Mouse (Mus musculus): Measurements from ENCODE around the gene Csrnp3. TPM values are rescaled to one million over a fixed set of nuclear protein-coding genes. Genes with fewer than 3 reads are reported as not detected.

Gene Csrnp3
- polyA plus RNA-seq, 1 experiment = 0.01 TPM

GRCm38 (mm10) chr2:65975383-65975782 is 129.8 kb downstream of the Csrnp3 start:
- Histone ChIP-seq H3K27me3 (ENCODE audit: control insufficient read depth, insufficient read depth, insufficient read length) (no peaks in the 10 kb centered on the region), H3K36me3 (ENCODE audit: control insufficient read depth, insufficient read depth) (no peaks in the 10 kb centered on the region), H3ac (ENCODE audit: control insufficient read depth, insufficient read length) (no peak overlapping the region), H3K4me3 (no peak overlapping the region), H3K79me2 (ENCODE audit: control insufficient read depth, insufficient read depth) (no peaks in the 10 kb centered on the region), H3K4me2 (ENCODE audit: low read depth) (no peak overlapping the region)
- no peak for TF ChIP-seq TCF12 (IDR thresholded peaks at IDR 0.05; ENCODE audit: insufficient read depth, poor library complexity, severe bottlenecking)
- TF ChIP-seq USF1 (IDR thresholded peaks at IDR 0.05; ENCODE audit: low read depth) = no peak
- TF ChIP-seq REST (IDR thresholded peaks at IDR 0.05; ENCODE audit: insufficient read depth, insufficient read length) = no peak
- TF ChIP-seq MYOD1 (IDR thresholded peaks at IDR 0.05; ENCODE audit: control insufficient read depth in 1 of 3, insufficient read length in 2 of 3, low read depth in 2 of 3) = no peak
- TF ChIP-seq POLR2A (IDR thresholded peaks at IDR 0.05; ENCODE audit: insufficient read length, low read depth) = no peak
- no peak for TF ChIP-seq TCF3 (IDR thresholded peaks at IDR 0.05; ENCODE audit: insufficient read length, low read depth)
- no peak for TF ChIP-seq MYOG (IDR thresholded peaks at IDR 0.05; ENCODE audit: control insufficient read depth in 1 of 3, insufficient read depth in 1 of 3, insufficient read length in 2 of 3, low read depth in 2 of 3)
- TF ChIP-seq CEBPB (IDR thresholded peaks at IDR 0.05; ENCODE audit: insufficient read depth, poor library complexity, severe bottlenecking) = no peak
- TF ChIP-seq MAX (IDR thresholded peaks at IDR 0.05; ENCODE audit: low read depth) = no peak
- TF ChIP-seq E2F4 (IDR thresholded peaks at IDR 0.05; ENCODE audit: insufficient read depth) = no peak
- no peak for TF ChIP-seq POLR2AphosphoS2 (IDR thresholded peaks at IDR 0.05; ENCODE audit: insufficient read length, low read depth)
- TF ChIP-seq SRF (IDR thresholded peaks at IDR 0.05; ENCODE audit: control insufficient read depth, insufficient read length, low read depth) = no peak

- Histone ChIP-seq H3K4me2 (ENCODE audit: low read depth) (no peak overlapping the region), H3K4me3 (no peak overlapping the region), H3K27me3 (ENCODE audit: control insufficient read depth, insufficient read depth, insufficient read length) (no peaks in the 10 kb centered on the region), H3K36me3 (ENCODE audit: control insufficient read depth, insufficient read depth) (no peaks in the 10 kb centered on the region), H3ac (ENCODE audit: control insufficient read depth, insufficient read length) (no peak overlapping the region), H3K79me2 (ENCODE audit: control insufficient read depth, insufficient read depth) (no peaks in the 10 kb centered on the region)
- no peak for TF ChIP-seq E2F4 (IDR thresholded peaks at IDR 0.05; ENCODE audit: insufficient read depth)
- TF ChIP-seq MYOG (IDR thresholded peaks at IDR 0.05; ENCODE audit: control insufficient read depth in 1 of 3, insufficient read depth in 1 of 3, insufficient read length in 2 of 3, low read depth in 2 of 3) = no peak
- no peak for TF ChIP-seq CEBPB (IDR thresholded peaks at IDR 0.05; ENCODE audit: insufficient read depth, poor library complexity, severe bottlenecking)
- no peak for TF ChIP-seq TCF12 (IDR thresholded peaks at IDR 0.05; ENCODE audit: insufficient read depth, poor library complexity, severe bottlenecking)
- no peak for TF ChIP-seq POLR2AphosphoS2 (IDR thresholded peaks at IDR 0.05; ENCODE audit: insufficient read length, low read depth)
- no peak for TF ChIP-seq USF1 (IDR thresholded peaks at IDR 0.05; ENCODE audit: low read depth)
- TF ChIP-seq POLR2A (IDR thresholded peaks at IDR 0.05; ENCODE audit: insufficient read length, low read depth) = no peak
- no peak for TF ChIP-seq MAX (IDR thresholded peaks at IDR 0.05; ENCODE audit: low read depth)
These were observed 133.9 kb downstream of the Csrnp3 start for GRCm38 (mm10) chr2:65979338-65980053.

GRCm38 (mm10) chr2:65981470-65981869 is 135.9 kb downstream of the Csrnp3 start:
- Histone ChIP-seq H3K79me2 (ENCODE audit: control insufficient read depth, insufficient read depth) (no peaks in the 10 kb centered on the region), H3K4me2 (ENCODE audit: low read depth) (no peak overlapping the region), H3ac (ENCODE audit: control insufficient read depth, insufficient read length) (no peak overlapping the region), H3K27me3 (ENCODE audit: control insufficient read depth, insufficient read depth, insufficient read length) (no peaks in the 10 kb centered on the region), H3K36me3 (ENCODE audit: control insufficient read depth, insufficient read depth) (no peaks in the 10 kb centered on the region), H3K4me3 (no peak overlapping the region)
- TF ChIP-seq TCF3 (IDR thresholded peaks at IDR 0.05; ENCODE audit: insufficient read length, low read depth) = no peak
- TF ChIP-seq POLR2AphosphoS2 (IDR thresholded peaks at IDR 0.05; ENCODE audit: insufficient read length, low read depth) = no peak
- TF ChIP-seq POLR2A (IDR thresholded peaks at IDR 0.05; ENCODE audit: insufficient read length, low read depth) = no peak
- no peak for TF ChIP-seq MAX (IDR thresholded peaks at IDR 0.05; ENCODE audit: low read depth)
- no peak for TF ChIP-seq E2F4 (IDR thresholded peaks at IDR 0.05; ENCODE audit: insufficient read depth)
- no peak for TF ChIP-seq MYOD1 (IDR thresholded peaks at IDR 0.05; ENCODE audit: control insufficient read depth in 1 of 3, insufficient read length in 2 of 3, low read depth in 2 of 3)
- no peak for TF ChIP-seq SRF (IDR thresholded peaks at IDR 0.05; ENCODE audit: control insufficient read depth, insufficient read length, low read depth)
- no peak for TF ChIP-seq TCF12 (IDR thresholded peaks at IDR 0.05; ENCODE audit: insufficient read depth, poor library complexity, severe bottlenecking)
- no peak for TF ChIP-seq CEBPB (IDR thresholded peaks at IDR 0.05; ENCODE audit: insufficient read depth, poor library complexity, severe bottlenecking)
- TF ChIP-seq USF1 (IDR thresholded peaks at IDR 0.05; ENCODE audit: low read depth) = no peak
- no peak for TF ChIP-seq REST (IDR thresholded peaks at IDR 0.05; ENCODE audit: insufficient read depth, insufficient read length)
- no peak for TF ChIP-seq MYOG (IDR thresholded peaks at IDR 0.05; ENCODE audit: control insufficient read depth in 1 of 3, insufficient read depth in 1 of 3, insufficient read length in 2 of 3, low read depth in 2 of 3)

GRCm38 (mm10) chr2:65981965-65982364 is 136.4 kb downstream of the Csrnp3 start:
- no peak overlapping the region for H3ac ChIP-seq (ENCODE audit: control insufficient read depth, insufficient read length)
- H3K27me3 ChIP-seq (ENCODE audit: control insufficient read depth, insufficient read depth, insufficient read length) = no peaks in the 10 kb centered on the region
- H3K4me2 ChIP-seq (ENCODE audit: low read depth) = no peak overlapping the region
- H3K79me2 ChIP-seq (ENCODE audit: control insufficient read depth, insufficient read depth) = no peaks in the 10 kb centered on the region
- no peaks in the 10 kb centered on the region for H3K36me3 ChIP-seq (ENCODE audit: control insufficient read depth, insufficient read depth)
- no peak overlapping the region for H3K4me3 ChIP-seq
- TF ChIP-seq POLR2A (IDR thresholded peaks at IDR 0.05; ENCODE audit: insufficient read length, low read depth) (no peak), MYOG (IDR thresholded peaks at IDR 0.05; ENCODE audit: control insufficient read depth in 1 of 3, insufficient read depth in 1 of 3, insufficient read length in 2 of 3, low read depth in 2 of 3) (no peak), POLR2AphosphoS2 (IDR thresholded peaks at IDR 0.05; ENCODE audit: insufficient read length, low read depth) (no peak), REST (IDR thresholded peaks at IDR 0.05; ENCODE audit: insufficient read depth, insufficient read length) (no peak), MYOD1 (IDR thresholded peaks at IDR 0.05; ENCODE audit: control insufficient read depth in 1 of 3, insufficient read length in 2 of 3, low read depth in 2 of 3) (no peak), TCF12 (IDR thresholded peaks at IDR 0.05; ENCODE audit: insufficient read depth, poor library complexity, severe bottlenecking) (no peak), CEBPB (IDR thresholded peaks at IDR 0.05; ENCODE audit: insufficient read depth, poor library complexity, severe bottlenecking) (no peak), SRF (IDR thresholded peaks at IDR 0.05; ENCODE audit: control insufficient read depth, insufficient read length, low read depth) (no peak), MAX (IDR thresholded peaks at IDR 0.05; ENCODE audit: low read depth) (no peak), TCF3 (IDR thresholded peaks at IDR 0.05; ENCODE audit: insufficient read length, low read depth) (no peak), USF1 (IDR thresholded peaks at IDR 0.05; ENCODE audit: low read depth) (no peak), E2F4 (IDR thresholded peaks at IDR 0.05; ENCODE audit: insufficient read depth) (no peak)

Data from myocyte (in vitro differentiated cells).